ENCODE assay signal across 11 mouse cellular contexts in genomic region chr1:191111146-191111545, GRCm38 (mm10). TPM values are rescaled to one million over a fixed set of nuclear protein-coding genes. Genes with fewer than 3 reads are reported as not detected.
A peak's percentile ranks its signal among the peaks of the same experiment; 100 is the strongest.
DNase-seq lines count a peak whose midpoint lies in the region; ATAC-seq and TF ChIP-seq lines count a peak whose summit lies in the region.
"Had no signal": no experiment of that assay in that cellular context is flagged by ENCODE, and none has a peak within 500 bp of the region (broad histone marks: within the 10 kb centered on the region; RNA-seq: fewer than 3 reads in every experiment).

No protein-coding gene starts in this region.

- no peaks in the 10 kb centered on the region for H3K9me3 ChIP-seq in kidney, embryonic 15.5 days (replicated peaks)
- no peaks in the 10 kb centered on the region for H3K9me3 ChIP-seq in G1E (replicated peaks)
- H3K9me3 ChIP-seq: limb, embryonic 12.5 days had no signal

- no peak overlapping the region for H3K4me3 ChIP-seq in kidney, embryonic 15.5 days (replicated peaks)
- H3K4me3 ChIP-seq in G1E (ENCODE audit: low read depth, low read length), result peak overlapping the region; percentile 44; the same call in 1 of the 2 replicates
- H3K4me3 ChIP-seq: limb, embryonic 12.5 days had no signal

- intact Hi-C loops in gastrocnemius, postnatal 36 days (cut with DNase I), result no loop called here

- ATAC-seq in kidney, embryonic 15.5 days (replicated peaks; ENCODE audit: low FRiP score), result no peak
- peak; percentile 63 for ATAC-seq in G1E (ENCODE audit: extremely low read depth, insufficient number of reproducible peaks, low FRiP score, poor library complexity, severe bottlenecking)
- ATAC-seq in megakaryocyte progenitor cell, adult 5-6 weeks (replicated peaks; ENCODE audit: poor library complexity), result peak; percentile 77

- WGBS in kidney, embryonic 15.5 days, result 35% methylated on average over 8 of the region's 8 CpGs

- peak overlapping the region; percentile 51 for H3K27ac ChIP-seq in kidney, embryonic 15.5 days
- H3K27ac ChIP-seq: hindbrain, embryonic 14.5 days; limb, embryonic 12.5 days had no signal

- H3K4me2 ChIP-seq in kidney, embryonic 15.5 days, result no peak overlapping the region
- H3K4me2 ChIP-seq: hindbrain, embryonic 14.5 days; limb, embryonic 12.5 days had no signal

- H3K27me3 ChIP-seq in kidney, embryonic 15.5 days, result no peaks in the 10 kb centered on the region; the same call in 1 of the 2 replicates
- H3K27me3 ChIP-seq in G1E (ENCODE audit: insufficient read depth, low read length), result peaks cover 39% of the 10 kb centered on the region
- H3K27me3 ChIP-seq: limb, embryonic 12.5 days had no signal

- no peak for DNase-seq in kidney, postnatal 14 days
- no peak for DNase-seq in G1E (ENCODE audit: low spot score)
- peak; percentile 29 for DNase-seq in liver
- DNase-seq in adrenal gland, postnatal 36 days, result no peak
- DNase-seq in gastrocnemius, postnatal 36 days, result no peak
- no peak for DNase-seq in right cerebral cortex, postnatal 25 days

- peaks cover 15% of the 10 kb centered on the region for H3K4me1 ChIP-seq in kidney, embryonic 15.5 days
- peaks cover 37% of the 10 kb centered on the region for H3K4me1 ChIP-seq in G1E (ENCODE audit: insufficient read depth, low read depth, low read length)

- no peak for TF ChIP-seq CTCF in G1E (IDR thresholded peaks at IDR 0.05; ENCODE audit: low read depth, low read length)

- no peaks in the 10 kb centered on the region for H3K36me3 ChIP-seq in kidney, embryonic 15.5 days
- no peaks in the 10 kb centered on the region for H3K36me3 ChIP-seq in G1E (replicated peaks)
- H3K36me3 ChIP-seq: limb, embryonic 12.5 days had no signal

- H3K9ac ChIP-seq in kidney, embryonic 15.5 days, result no peak overlapping the region
- H3K9ac ChIP-seq: hindbrain, embryonic 14.5 days; limb, embryonic 12.5 days had no signal

RNA-seq across cellular contexts. Expression of gene Batf3, which starts 13.5 kb away (rescaled TPM):
- polyA plus RNA-seq in kidney, embryonic 15.5 days (2015; fragmentation: Nextera tagmentation; extraction: Ambion mirVana), result 12.5 and 13.7 TPM in 2 replicates
- total RNA-seq in G1E (2014; fragmentation: Nextera tagmentation) (not detected in 2 replicates), G1E (2017) (0.11 TPM in 1 of 2 replicates, not detected in the other)
- polyA plus RNA-seq in G1E (2012), result 0.09 TPM in 1 of 2 replicates, not detected in the other
- total RNA-seq in megakaryocyte progenitor cell, adult 5-6 weeks (2015), result 1.0 and 1.9 TPM in 2 replicates
- 1.3 TPM in 1 of 2 replicates, not detected in the other for total RNA-seq in megakaryocyte progenitor cell, adult 5-6 weeks (2017)
- total RNA-seq in adrenal gland, postnatal 36 days (2021), result 1 to 10 TPM; 1.4 to 9.6 TPM
- not detected for total RNA-seq in gastrocnemius, postnatal 36 days (2021)

RNA-seq across cellular contexts. Expression of gene Nsl1, which starts 48.3 kb away (rescaled TPM):
- polyA plus RNA-seq in kidney, embryonic 15.5 days (2015; fragmentation: Nextera tagmentation; extraction: Ambion mirVana), result 22.1 and 23.1 TPM in 2 replicates
- 12.5 and 13.4 TPM in 2 replicates for total RNA-seq in G1E (2014; fragmentation: Nextera tagmentation)
- 18.1 and 22.1 TPM in 2 replicates for total RNA-seq in G1E (2017)
- polyA plus RNA-seq in G1E (2012), result 19.4 and 25.6 TPM in 2 replicates
- total RNA-seq in megakaryocyte progenitor cell, adult 5-6 weeks (2015), result 9.8 and 9.9 TPM in 2 replicates
- total RNA-seq in megakaryocyte progenitor cell, adult 5-6 weeks (2017), result 16.0 and 23.1 TPM in 2 replicates
- 1 to 10 TPM in 1 of 2 experiments, under 1 TPM in 1; 0.95 to 1.6 TPM for total RNA-seq in adrenal gland, postnatal 36 days (2021)
- under 1 TPM; 0.22 to 0.64 TPM for total RNA-seq in gastrocnemius, postnatal 36 days (2021)

RNA-seq across cellular contexts. Expression of gene Tatdn3, which starts 48.4 kb away (rescaled TPM):
- 12.8 and 13.8 TPM in 2 replicates for polyA plus RNA-seq in kidney, embryonic 15.5 days (2015; fragmentation: Nextera tagmentation; extraction: Ambion mirVana)
- total RNA-seq in G1E (2014; fragmentation: Nextera tagmentation) (33.6 and 53.0 TPM in 2 replicates), G1E (2017) (36.8 and 50.0 TPM in 2 replicates)
- polyA plus RNA-seq in G1E (2012), result 0.77 and 1.6 TPM in 2 replicates
- total RNA-seq in megakaryocyte progenitor cell, adult 5-6 weeks (2015), result 12.9 and 19.3 TPM in 2 replicates
- total RNA-seq in megakaryocyte progenitor cell, adult 5-6 weeks (2017), result 18.0 and 19.5 TPM in 2 replicates
- 10 to 100 TPM; 13.0 to 20.0 TPM for total RNA-seq in adrenal gland, postnatal 36 days (2021)
- 10 to 100 TPM; 12.6 to 14.3 TPM for total RNA-seq in gastrocnemius, postnatal 36 days (2021)

RNA-seq across cellular contexts. Expression of gene Fam71a, which starts 53.5 kb away (rescaled TPM):
- not detected in 2 replicates for polyA plus RNA-seq in kidney, embryonic 15.5 days (2015; fragmentation: Nextera tagmentation; extraction: Ambion mirVana)
- total RNA-seq in G1E (2014; fragmentation: Nextera tagmentation) (not detected in 2 replicates), G1E (2017) (0.05 and 0.12 TPM in 2 replicates)
- polyA plus RNA-seq in G1E (2012), result not detected in 2 replicates
- 0.12 TPM in 1 of 2 replicates, not detected in the other for total RNA-seq in megakaryocyte progenitor cell, adult 5-6 weeks (2015)
- total RNA-seq in megakaryocyte progenitor cell, adult 5-6 weeks (2017), result not detected in 2 replicates
- not detected for total RNA-seq in adrenal gland, postnatal 36 days (2021)
- total RNA-seq in gastrocnemius, postnatal 36 days (2021), result not detected
- total RNA-seq: ES-E14 had no signal
- polyA plus RNA-seq: hindbrain, embryonic 14.5 days; limb, embryonic 12.5 days had no signal

Comparison
In these comparisons a context has a peak if more than half of its experiments do, and no peak if none do; other contexts are left out.
1. RNA of gene Nsl1, which starts 48.3 kb away (total RNA-seq): 9.8 to 23.1 TPM in megakaryocyte progenitor cell, adult 5-6 weeks and 12.5 to 22.1 TPM in G1E; 0.95 to 1.6 TPM in adrenal gland, postnatal 36 days and 0.22 to 0.64 TPM in gastrocnemius, postnatal 36 days; every median in the first group is over 4 times any median in the second.